Mouse (Mus musculus) layer of hippocampus, adult 2 months (tissue): ENCODE measurements around the gene Grm1. TPM values are rescaled to one million over a fixed set of nuclear protein-coding genes. Genes with fewer than 3 reads are reported as not detected.

Source experiments
- DNase-seq, 2 experiments: peaks; one replicate each; pipeline ENCODE4 v3.0.0; 2022; ENCODE audit warnings: low spot score in 2 of 2
- H3K27ac ChIP-seq: fragments of 200-600 bp; 2 replicates; pipeline ENCODE4 v1.8.1; 2022
- H3K4me3 ChIP-seq: fragments of 200-600 bp; 2 replicates; pipeline ENCODE4 v1.8.1; 2022; ENCODE audit warnings: mild to moderate bottlenecking
- CTCF ChIP-seq: fragments of 200-600 bp; conservative IDR thresholded peaks from 2 replicates; pipeline ENCODE4 v1.8.1; 2022; ENCODE audit warnings: antibody characterized with exemption, mild to moderate bottlenecking, moderate library complexity
- total RNA-seq, 2 experiments: library from RNA; stranded (reverse); gene quantifications; 2 replicates each; pipeline ENCODE4 v1.2.3; 2021

Grm1 gene
- total RNA-seq, 2 experiments from 2014 or later, result 77.9 to 78.1 TPM

DNA sequence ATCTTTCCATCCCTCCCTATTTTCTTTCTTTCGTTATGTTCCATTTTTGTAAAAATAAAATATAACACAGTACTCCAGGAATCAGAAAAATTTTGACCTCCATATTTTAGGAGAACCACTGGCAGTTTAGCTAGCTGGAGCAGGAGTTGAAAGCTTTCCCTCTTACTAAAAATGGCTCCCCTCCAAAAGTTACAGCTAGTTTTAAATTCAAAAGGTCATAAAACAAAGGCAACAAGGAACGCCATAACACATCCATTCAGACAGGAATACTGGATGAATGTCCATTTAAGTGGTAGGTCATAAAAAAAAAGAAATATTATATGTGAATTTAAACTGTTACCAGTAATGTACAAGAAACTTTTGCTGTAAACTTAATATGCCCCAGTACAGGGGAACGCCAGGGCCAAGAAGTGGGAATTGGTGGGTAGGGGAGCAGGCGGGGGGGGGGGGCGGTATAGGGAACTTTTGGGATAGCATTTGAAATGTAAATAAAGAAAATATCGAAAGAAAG lies 294.2 kb downstream of the Grm1 start:
- Histone ChIP-seq H3K4me3 (no peak overlapping the region), H3K27ac (no peak overlapping the region)
- no peak for TF ChIP-seq CTCF
- DNase-seq, result no peak

DNA sequence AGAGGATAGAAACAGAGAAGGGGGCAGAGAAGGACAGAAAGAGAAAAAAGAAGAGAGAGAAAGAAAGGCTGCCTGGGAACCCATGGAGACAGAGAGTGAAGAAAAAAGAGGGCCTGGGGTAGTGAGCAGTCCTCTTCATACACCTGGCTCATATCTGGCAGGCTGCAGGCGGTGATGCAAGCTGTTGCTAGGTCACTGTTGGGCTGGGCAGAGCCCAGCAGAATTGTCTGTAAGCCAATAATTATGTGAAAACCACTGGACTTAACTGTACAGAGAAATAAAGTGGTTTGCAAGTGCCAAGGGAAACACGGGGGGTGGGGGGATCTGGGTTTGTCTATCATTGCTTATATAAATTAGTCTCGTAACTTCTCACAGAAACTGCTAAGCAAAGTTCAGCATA lies 297.0 kb downstream of the Grm1 start:
- no peak for DNase-seq
- Histone ChIP-seq H3K27ac (no peak overlapping the region), H3K4me3 (no peak overlapping the region)
- TF ChIP-seq CTCF, result no peak

DNA sequence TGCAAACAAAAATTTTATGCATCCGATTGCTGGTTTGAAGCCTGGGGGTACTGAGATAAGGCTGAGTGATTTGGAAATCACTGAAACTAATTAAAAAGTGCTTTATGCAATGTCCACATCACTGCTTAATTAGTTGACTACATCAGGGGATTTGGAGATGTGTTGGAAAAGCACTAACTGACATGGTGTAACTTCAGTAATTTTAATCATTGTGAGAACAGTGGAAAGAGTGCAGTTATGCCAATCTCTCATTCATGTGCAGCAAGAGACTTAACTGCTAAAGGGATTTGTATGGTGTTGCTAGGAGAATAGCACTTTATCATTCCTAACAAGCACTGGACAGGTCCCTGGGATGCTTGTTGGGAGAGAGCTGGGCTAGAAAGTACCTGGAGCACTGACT lies 307.3 kb downstream of the Grm1 start:
- no peak for DNase-seq
- Histone ChIP-seq H3K27ac (no peak overlapping the region), H3K4me3 (no peak overlapping the region)
- TF ChIP-seq CTCF, result no peak

DNA sequence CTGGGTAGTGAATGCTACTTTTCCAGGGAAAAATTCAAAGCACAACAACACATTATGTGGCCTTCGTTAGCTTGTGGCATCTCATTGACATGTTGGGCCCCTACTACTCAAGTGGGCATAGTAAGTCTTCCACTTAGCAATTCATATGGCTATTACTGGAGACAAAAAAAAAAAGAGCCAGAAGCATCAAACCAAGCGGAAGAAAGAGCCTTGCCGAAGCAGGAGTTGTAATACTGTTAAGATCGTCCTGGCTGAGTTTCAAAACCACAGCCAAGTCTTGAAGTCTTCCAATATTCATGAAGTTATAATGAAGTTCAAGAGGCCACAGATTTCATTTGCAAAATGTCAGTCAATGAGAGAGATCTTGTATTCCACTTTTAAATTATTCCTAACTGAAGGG lies 319.1 kb downstream of the Grm1 start:
- no peak overlapping the region for H3K4me3 ChIP-seq
- no peak overlapping the region for H3K27ac ChIP-seq
- no peak for DNase-seq
- TF ChIP-seq CTCF, result no peak

DNA sequence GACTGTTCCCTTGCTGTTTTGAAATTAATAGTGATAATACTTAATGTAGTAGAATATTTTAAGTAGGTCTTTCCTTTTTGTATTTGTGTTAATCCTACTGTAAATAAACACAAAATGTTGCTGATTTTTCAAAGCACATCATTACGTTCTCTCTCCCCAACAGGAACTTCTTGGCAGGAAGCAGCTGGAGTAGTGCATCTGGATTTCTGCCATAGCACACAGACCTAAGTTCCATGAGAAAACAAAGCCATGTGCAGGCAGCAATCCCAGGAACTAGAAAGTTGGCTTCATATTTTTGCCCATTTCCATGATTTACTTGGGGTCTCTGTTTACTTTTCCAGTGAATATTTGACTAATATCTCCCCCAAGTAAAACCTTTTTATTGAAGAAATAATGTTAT lies 320.9 kb downstream of the Grm1 start:
- Histone ChIP-seq H3K27ac (no peak overlapping the region), H3K4me3 (no peak overlapping the region)
- DNase-seq, result no peak
- no peak for TF ChIP-seq CTCF

DNA sequence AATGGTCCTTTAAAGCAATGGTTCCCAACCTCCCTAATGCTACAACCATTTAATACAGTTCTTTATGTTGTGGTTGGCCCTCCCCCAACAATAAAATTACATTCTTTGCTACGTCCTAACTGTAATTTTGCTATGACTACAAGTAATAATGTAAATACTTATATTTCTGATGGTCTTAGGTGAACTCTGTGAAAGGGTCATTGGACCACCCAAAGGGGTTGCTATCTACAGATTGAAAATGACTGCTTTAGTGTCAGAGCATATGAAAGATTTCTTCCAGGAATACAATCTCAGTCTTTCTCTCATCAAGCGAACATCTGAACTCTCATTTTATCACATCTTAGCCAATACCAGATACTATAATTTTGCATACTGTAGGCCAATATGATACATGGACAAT lies 321.4 kb downstream of the Grm1 start:
- TF ChIP-seq CTCF, result no peak
- Histone ChIP-seq H3K27ac (no peak overlapping the region), H3K4me3 (no peak overlapping the region)
- DNase-seq, result no peak

DNA sequence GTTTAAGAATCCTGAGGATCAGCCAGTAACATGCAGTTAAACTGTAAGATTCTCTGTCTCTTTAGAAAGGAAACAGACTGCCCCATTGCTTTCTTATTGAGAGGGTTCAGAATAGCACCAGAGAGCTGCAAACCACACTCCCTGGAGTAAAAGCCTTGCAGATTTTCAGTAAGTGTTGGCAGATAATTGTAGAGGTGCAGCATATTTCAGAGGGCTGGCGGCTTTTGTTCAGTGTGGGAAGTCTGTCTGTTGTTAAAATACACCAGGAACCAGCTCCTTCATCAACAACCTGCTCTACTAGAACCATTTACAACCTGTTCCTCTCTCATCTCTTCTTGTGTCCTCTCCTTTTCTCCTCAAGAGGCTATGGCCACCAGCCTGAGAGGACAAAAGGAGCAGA lies 331.1 kb downstream of the Grm1 start:
- H3K4me3 ChIP-seq, result no peak overlapping the region
- peak overlapping the region; percentile 69 for H3K27ac ChIP-seq
- TF ChIP-seq CTCF, result no peak
- DNase-seq, result peak; percentile 5 to 35

DNA sequence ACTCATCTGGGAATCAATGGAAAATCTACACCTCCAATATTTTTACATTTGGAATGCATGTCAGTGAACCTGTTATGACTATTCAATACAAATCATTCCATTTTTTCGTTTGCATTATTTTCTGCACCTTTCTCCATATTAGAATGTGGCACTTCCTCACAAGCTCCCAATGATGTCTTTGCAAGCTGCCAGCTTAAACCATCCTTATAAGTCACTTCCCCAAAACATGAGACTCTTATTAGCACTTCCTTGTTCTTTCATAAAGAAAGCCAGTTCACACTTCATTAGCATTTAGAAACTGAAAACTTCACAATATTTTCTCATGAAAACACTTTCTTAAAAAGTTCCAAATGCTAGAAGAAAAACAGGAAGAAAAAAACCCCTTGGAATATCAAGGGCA lies 338.1 kb downstream of the Grm1 start:
- no peak overlapping the region for H3K27ac ChIP-seq
- no peak for TF ChIP-seq CTCF
- no peak overlapping the region for H3K4me3 ChIP-seq
- no peak for DNase-seq

DNA sequence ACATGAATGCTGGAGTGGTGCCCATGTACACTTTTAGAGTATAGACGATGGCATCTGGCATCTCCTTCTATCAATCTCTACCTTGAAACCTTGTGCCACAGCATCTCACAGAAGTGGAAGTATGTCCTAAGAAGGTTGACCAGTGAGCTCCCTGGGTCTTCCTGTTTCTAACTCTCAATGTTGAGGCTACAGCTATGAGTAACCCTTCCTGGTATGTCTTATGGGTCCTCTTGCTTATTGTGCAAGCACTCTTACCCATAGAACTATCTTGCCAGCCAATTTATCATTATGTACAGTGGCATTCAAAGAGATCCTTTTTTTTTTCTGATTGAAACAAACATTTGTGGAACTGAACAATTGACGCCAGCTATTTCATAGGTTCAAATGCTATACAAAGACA lies 340.0 kb downstream of the Grm1 start:
- TF ChIP-seq CTCF, result no peak

DNA sequence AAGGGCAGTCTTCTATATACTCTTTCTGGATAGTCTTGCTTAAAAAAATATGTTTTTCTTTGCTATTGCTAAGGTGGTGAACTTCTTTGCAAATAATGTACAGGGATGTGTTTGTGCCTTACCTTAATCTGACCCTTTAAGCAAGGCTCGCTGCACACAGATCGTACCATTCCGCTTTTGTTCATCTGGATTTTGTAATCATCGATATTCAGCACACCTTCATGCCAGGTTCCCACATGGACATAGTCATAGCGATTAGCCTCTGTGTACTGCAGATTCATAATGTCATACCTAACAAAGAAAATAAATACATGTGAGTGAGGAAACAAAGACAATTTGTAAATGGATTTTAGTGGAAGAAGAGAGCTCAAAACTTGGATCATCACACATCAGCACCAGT lies 340.8 kb downstream of the Grm1 start:
- TF ChIP-seq CTCF, result no peak

More for the DNA sequence above, 340.0 kb downstream of the Grm1 start:
- no peak overlapping the region for H3K27ac ChIP-seq
- no peak overlapping the region for H3K4me3 ChIP-seq
- DNase-seq, result no peak

DNA sequence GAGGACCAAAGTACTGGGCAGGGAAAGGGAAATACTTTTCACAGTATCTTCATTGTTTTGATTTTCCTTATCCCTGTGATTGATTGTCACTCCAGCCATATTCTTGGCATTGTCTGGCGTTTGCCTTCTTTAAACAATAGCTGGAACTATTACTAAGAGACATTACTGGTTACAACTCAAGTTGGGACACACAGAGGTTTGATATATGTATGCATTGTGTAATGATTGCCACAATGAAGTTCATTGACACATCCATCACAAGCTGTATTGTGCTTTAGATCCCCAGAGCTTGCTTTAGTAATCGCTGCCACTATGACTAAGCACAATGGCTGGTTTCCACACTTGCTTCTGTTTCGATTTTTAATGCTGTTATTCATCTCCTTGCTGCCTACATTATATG lies 341.4 kb downstream of the Grm1 start:
- Histone ChIP-seq H3K4me3 (no peak overlapping the region), H3K27ac (no peak overlapping the region)
- no peak for DNase-seq
- no peak for TF ChIP-seq CTCF

More for the DNA sequence above, 340.8 kb downstream of the Grm1 start:
- Histone ChIP-seq H3K4me3 (no peak overlapping the region), H3K27ac (no peak overlapping the region)
- DNase-seq, result no peak

DNA sequence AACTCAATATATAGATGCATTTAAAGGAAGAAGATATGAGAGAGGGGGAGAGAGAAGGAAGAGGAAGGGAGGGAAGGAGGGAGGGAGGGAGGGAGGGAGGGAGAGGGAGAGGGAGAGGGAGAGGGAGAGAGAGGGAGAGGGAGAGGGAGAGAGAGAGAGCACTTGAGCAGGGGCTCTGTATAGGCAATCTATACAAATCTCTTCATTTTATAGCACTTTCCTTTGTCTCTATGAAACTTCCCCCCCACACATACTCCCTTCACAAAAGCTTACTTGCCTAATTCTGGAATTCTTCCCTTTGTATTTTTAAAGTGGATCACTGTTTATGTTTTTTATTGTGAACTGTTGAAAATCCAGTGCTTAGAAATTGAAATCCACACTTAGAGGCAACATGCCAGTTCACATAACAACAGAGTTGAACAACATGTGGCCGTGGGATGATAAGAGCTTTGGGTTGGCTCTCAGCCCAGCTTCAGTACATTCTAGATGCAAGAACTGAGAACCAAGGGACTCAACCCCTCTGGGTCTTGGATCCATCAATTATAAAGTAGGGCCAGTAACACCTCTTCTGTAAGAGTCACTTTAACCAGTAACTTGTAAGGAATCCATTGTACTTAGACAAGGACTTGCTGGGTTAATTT lies 345.0 kb downstream of the Grm1 start:
- Histone ChIP-seq H3K4me3 (no peak overlapping the region), H3K27ac (peak overlapping the region; percentile 65)
- no peak for TF ChIP-seq CTCF
- DNase-seq, result peak; percentile 54 to 60

DNA sequence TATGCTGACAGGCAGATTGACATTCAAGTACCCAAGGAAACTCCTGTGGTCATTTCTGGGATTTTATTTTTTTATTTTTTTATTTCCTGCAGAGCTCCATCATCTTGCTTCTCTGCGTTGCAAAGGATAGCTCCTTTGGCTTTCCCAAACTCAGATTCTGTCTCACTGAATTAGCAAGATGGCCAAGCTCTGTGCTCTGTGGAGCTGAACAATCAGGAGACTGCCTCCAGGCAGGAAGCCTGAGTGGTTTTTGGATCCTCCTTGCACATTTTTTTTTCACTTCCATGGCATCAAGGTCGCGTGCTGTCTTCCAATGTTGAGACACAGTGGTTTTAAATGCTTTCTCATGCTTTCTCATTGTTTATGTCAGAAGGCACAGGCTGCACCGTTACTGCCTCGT lies 347.6 kb downstream of the Grm1 start:
- no peak overlapping the region for H3K27ac ChIP-seq
- H3K4me3 ChIP-seq, result no peak overlapping the region
- DNase-seq, result no peak
- no peak for TF ChIP-seq CTCF

DNA sequence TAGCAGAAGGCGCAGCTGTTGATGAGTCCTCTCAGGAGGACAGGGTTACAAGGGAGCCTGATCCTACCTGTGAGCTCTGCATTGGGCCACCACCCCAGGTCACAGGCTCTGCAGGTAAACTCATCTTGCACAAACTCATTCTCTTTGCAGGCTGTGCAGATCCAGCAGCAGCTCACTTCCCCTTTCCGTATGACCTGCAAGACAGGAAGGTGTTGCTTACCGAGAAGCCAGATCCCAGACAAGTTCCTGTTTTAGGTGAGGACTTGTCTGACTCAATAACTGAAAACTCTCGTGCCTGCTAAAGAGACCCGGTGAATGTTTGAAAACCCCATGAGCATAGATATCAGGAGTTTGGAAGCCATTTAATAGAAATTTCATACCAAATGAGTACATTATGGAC lies 349.1 kb downstream of the Grm1 start:
- TF ChIP-seq CTCF, result no peak
- no peak overlapping the region for H3K4me3 ChIP-seq
- DNase-seq, result no peak
- no peak overlapping the region for H3K27ac ChIP-seq
